Mouse (Mus musculus) kidney, adult 2 months (tissue): ENCODE measurements around the gene Pds5b. TPM values are rescaled to one million over a fixed set of nuclear protein-coding genes. Genes with fewer than 3 reads are reported as not detected.

Experiments
- DNase-seq: peaks from one replicate; pipeline ENCODE4 v3.0.0; 2021
- H3K27ac ChIP-seq: fragments of 200-500 bp; 2 replicates; pipeline ENCODE4 v1.5.1; 2012; ENCODE audit warnings: low read depth, low read length, control low read depth, inconsistent platforms; ENCODE audit not compliant: insufficient read depth
- H3K27me3 ChIP-seq: fragments of 200-500 bp; replicated peaks from 2 replicates; pipeline ENCODE4 v1.6.1; 2012; ENCODE audit warnings: mild to moderate bottlenecking, moderate library complexity, low read length, inconsistent platforms; ENCODE audit not compliant: control insufficient read depth, insufficient read depth
- H3K36me3 ChIP-seq: fragments of 200-500 bp; 2 replicates; pipeline ENCODE4 v1.6.1; 2012; ENCODE audit warnings: mild to moderate bottlenecking, moderate library complexity, low read length, inconsistent platforms; ENCODE audit not compliant: control insufficient read depth, insufficient read depth
- H3K4me1 ChIP-seq: fragments of 200-500 bp; 2 replicates; pipeline ENCODE4 v1.6.1; 2011; ENCODE audit warnings: low read length; ENCODE audit not compliant: control insufficient read depth, insufficient read depth
- H3K4me3 ChIP-seq: fragments of 200-500 bp; 2 replicates; pipeline ENCODE4 v1.5.1; 2011; ENCODE audit warnings: mild to moderate bottlenecking, low read depth, low read length, control low read depth; ENCODE audit not compliant: insufficient read depth
- CTCF ChIP-seq: fragments of 200-500 bp; conservative IDR thresholded peaks from 2 replicates; pipeline ENCODE4 v1.5.1; 2011; ENCODE audit warnings: low read depth, mild to moderate bottlenecking, control low read depth, low read length, moderate library complexity, mixed read lengths; ENCODE audit not compliant: insufficient read depth, insufficient read length
- POLR2A ChIP-seq: fragments of 200-500 bp; IDR thresholded peaks from one replicate; pipeline ENCODE4 v1.6.1; 2011; ENCODE audit warnings: low read depth, low read length, control low read depth
- WGBS: fragments of 180-500 bp; shearing (Covaris S2); methylation state at CpG from one replicate; pipeline ENCODE4 v1.1.7; 2018; 5-methylcytosine and 5-hydroxymethylcytosine counted together
- polyA plus RNA-seq: library from polyadenylated mRNA; depleted of rRNA; stranded (reverse); fragments of >200 nt; gene quantifications from 2 replicates; pipeline ENCODE4 v1.2.3, GENCODE M21; 2012

Pds5b gene
- polyA plus RNA-seq, 1 experiment: 5.0 TPM

- DNase-seq: no peak
- H3K4me1 ChIP-seq: no peaks in the 10 kb centered on the region
- no peak for TF ChIP-seq POLR2A
- no peak for TF ChIP-seq CTCF
- H3K27me3 ChIP-seq: no peaks in the 10 kb centered on the region
- H3K4me3 ChIP-seq: no peak overlapping the region
- WGBS: 84% methylated on average over 7 of the region's 7 CpGs
- H3K36me3 ChIP-seq: no peaks in the 10 kb centered on the region
- no peak overlapping the region for H3K27ac ChIP-seq
Observed at GRCm38 (mm10) chr5:150739311-150739710, 65.8 kb downstream of the Pds5b start.

- no peak overlapping the region for H3K4me3 ChIP-seq
- no peak for TF ChIP-seq CTCF
- 95% methylated on average over 1 of the region's 2 CpGs for WGBS
- no peak for DNase-seq
- H3K27me3 ChIP-seq: no peaks in the 10 kb centered on the region
- no peaks in the 10 kb centered on the region for H3K4me1 ChIP-seq
- no peaks in the 10 kb centered on the region for H3K36me3 ChIP-seq
- H3K27ac ChIP-seq: no peak overlapping the region
Observed at GRCm38 (mm10) chr5:150740597-150740996, 67.1 kb downstream of the Pds5b start.

GRCm38 (mm10) chr5:150756623-150757022, 83.1 kb downstream of the Pds5b start:
- H3K4me3 ChIP-seq: no peak overlapping the region
- no peaks in the 10 kb centered on the region for H3K36me3 ChIP-seq
- no peaks in the 10 kb centered on the region for H3K27me3 ChIP-seq
- H3K4me1 ChIP-seq: no peaks in the 10 kb centered on the region
- DNase-seq: no peak
- H3K27ac ChIP-seq: no peak overlapping the region
- TF ChIP-seq CTCF (no peak), POLR2A (no peak)
- 81% methylated on average over 5 of the region's 5 CpGs for WGBS

GRCm38 (mm10) chr5:150772403-150772802, 98.9 kb downstream of the Pds5b start:
- DNase-seq: no peak
- Histone ChIP-seq H3K36me3 (peaks cover under 1% of the 10 kb centered on the region; the same call in 1 of the 2 replicates), H3K27ac (no peak overlapping the region), H3K4me1 (no peaks in the 10 kb centered on the region; the same call in 1 of the 2 replicates), H3K4me3 (no peak overlapping the region), H3K27me3 (no peaks in the 10 kb centered on the region)
- TF ChIP-seq CTCF: no peak
- no peak for TF ChIP-seq POLR2A
- 71% methylated on average over 5 of the region's 5 CpGs for whole genome bisulfite sequencing

GRCm38 (mm10) chr5:150773083-150773482, 99.5 kb downstream of the Pds5b start:
- no peak for TF ChIP-seq CTCF
- TF ChIP-seq POLR2A: no peak
- no peak overlapping the region for H3K27ac ChIP-seq

GRCm38 (mm10) chr5:150788261-150788660, 114.7 kb downstream of the Pds5b start:
- Histone ChIP-seq H3K27me3 (no peaks in the 10 kb centered on the region), H3K36me3 (peaks cover 6% of the 10 kb centered on the region), H3K4me3 (no peak overlapping the region), H3K27ac (no peak overlapping the region), H3K4me1 (no peaks in the 10 kb centered on the region)
- no peak for DNase-seq
- TF ChIP-seq CTCF (no peak), POLR2A (no peak)
- 98% methylated on average over 4 of the region's 4 CpGs for WGBS

More at GRCm38 (mm10) chr5:150773083-150773482, 99.5 kb downstream of the Pds5b start:
- no peak overlapping the region for H3K4me3 ChIP-seq
- H3K4me1 ChIP-seq: no peaks in the 10 kb centered on the region; the same call in 1 of the 2 replicates
- DNase-seq: no peak
- H3K27me3 ChIP-seq: no peaks in the 10 kb centered on the region
- H3K36me3 ChIP-seq: peaks cover 2% of the 10 kb centered on the region; the same call in 1 of the 2 replicates

- H3K36me3 ChIP-seq: peaks cover 3% of the 10 kb centered on the region
- DNase-seq: no peak
- H3K4me1 ChIP-seq: no peaks in the 10 kb centered on the region
- 100% methylated on average over 2 of the region's 2 CpGs for WGBS
- no peak overlapping the region for H3K4me3 ChIP-seq
- no peak for TF ChIP-seq CTCF
- no peak for TF ChIP-seq POLR2A
- H3K27ac ChIP-seq: no peak overlapping the region
- H3K27me3 ChIP-seq: no peaks in the 10 kb centered on the region
Observed at GRCm38 (mm10) chr5:150789039-150789438, 115.5 kb downstream of the Pds5b start.
